Mouse (Mus musculus) MEL (cell line): Measurements from ENCODE around the gene Arhgap45. TPM values are rescaled to one million over a fixed set of nuclear protein-coding genes. Genes with fewer than 3 reads are reported as not detected.

Experiments used
- DNase-seq: peaks from one replicate; pipeline ENCODE4 v3.0.0; 2011; ENCODE audit warnings: low read depth, low spot score
- H3K27ac ChIP-seq: 2 replicates; pipeline ENCODE4 v1.5.1; 2012; ENCODE audit warnings: low read depth, mild to moderate bottlenecking, control low read depth, low read length, moderate library complexity; ENCODE audit not compliant: control insufficient read depth
- H3K27me3 ChIP-seq, 2 experiments: fragments of 150-350 bp in 1 of 2; sonication (generic) in 1 of 2; 2 replicates each; pipeline ENCODE4 v1.6.1; 2012; ENCODE audit warnings: low read length in 2 of 2, mild to moderate bottlenecking in 2 of 2, improper control_type of control experiment in 1 of 2, moderate library complexity in 1 of 2; ENCODE audit not compliant: insufficient read depth in 2 of 2, control insufficient read depth in 1 of 2
- H3K36me3 ChIP-seq, 2 experiments: 2 replicates each; pipeline ENCODE4 v1.6.1; 2012 to 2014; ENCODE audit warnings: low read length in 2 of 2, improper control_type of control experiment in 1 of 2, inconsistent platforms in 1 of 2, mild to moderate bottlenecking in 1 of 2; ENCODE audit not compliant: insufficient read depth in 2 of 2, control insufficient read depth in 1 of 2
- H3K4me1 ChIP-seq, 2 experiments: fragments of 150-350 bp in 1 of 2; sonication (generic) in 1 of 2; 2 replicates each; pipeline ENCODE4 v1.6.1; 2012; ENCODE audit warnings: low read length in 2 of 2, improper control_type of control experiment in 1 of 2, mild to moderate bottlenecking in 1 of 2; ENCODE audit not compliant: insufficient read depth in 2 of 2, control insufficient read depth in 1 of 2
- H3K4me3 ChIP-seq, 2 experiments: fragments of 150-350 bp in 1 of 2; sonication (generic) in 1 of 2; 2 replicates each; pipeline ENCODE4 v1.5.1; 2012; ENCODE audit warnings: low read depth in 2 of 2, low read length in 2 of 2, mild to moderate bottlenecking in 2 of 2, moderate library complexity in 2 of 2, control low read depth in 1 of 2, improper control_type of control experiment in 1 of 2; ENCODE audit not compliant: control insufficient read depth in 1 of 2, insufficient read depth in 1 of 2
- H3K79me2 ChIP-seq: 2 replicates; pipeline ENCODE4 v1.6.1; 2012; ENCODE audit warnings: mild to moderate bottlenecking, low read length, moderate library complexity; ENCODE audit not compliant: control insufficient read depth, poor library complexity, insufficient read depth
- H3K9ac ChIP-seq: 2 replicates; pipeline ENCODE4 v1.6.1; 2012; ENCODE audit warnings: low read depth, mild to moderate bottlenecking, control low read depth, low read length, moderate library complexity; ENCODE audit not compliant: control insufficient read depth, poor library complexity, severe bottlenecking
- H3K9me3 ChIP-seq: fragments of 150-350 bp; sonication (generic); replicated peaks from 2 replicates; pipeline ENCODE4 v1.6.1; 2012; ENCODE audit warnings: mild to moderate bottlenecking, low read length, improper control_type of control experiment, moderate library complexity; ENCODE audit not compliant: insufficient read depth
- BHLHE40 ChIP-seq: IDR thresholded peaks from 2 replicates; pipeline ENCODE4 v1.6.1; 2012; ENCODE audit warnings: low read depth, mild to moderate bottlenecking, inconsistent platforms, low read length, improper control_type of control experiment, borderline replicate concordance
- CHD1 ChIP-seq: IDR thresholded peaks from 2 replicates; pipeline ENCODE4 v1.6.1; 2012; ENCODE audit warnings: low read depth, mild to moderate bottlenecking, inconsistent platforms, low read length, improper control_type of control experiment
- CHD2 ChIP-seq: IDR thresholded peaks from 2 replicates; pipeline ENCODE4 v1.6.1; 2011; ENCODE audit warnings: low read length, improper control_type of control experiment
- E2F4 ChIP-seq: IDR thresholded peaks from 2 replicates; pipeline ENCODE4 v1.6.1; 2011; ENCODE audit warnings: low read depth, low read length, improper control_type of control experiment, borderline replicate concordance
- ELF1 ChIP-seq: IDR thresholded peaks from 2 replicates; pipeline ENCODE4 v1.6.1; 2014; ENCODE audit warnings: low read depth, mild to moderate bottlenecking, inconsistent platforms, low read length, improper control_type of control experiment, moderate library complexity
- EP300 ChIP-seq, 2 experiments: IDR thresholded peaks; 2 replicates each; pipeline ENCODE4 v1.6.1; 2011; ENCODE audit warnings: improper control_type of control experiment in 2 of 2, low read length in 2 of 2, low read depth in 1 of 2, mild to moderate bottlenecking in 1 of 2
- ETS1 ChIP-seq: IDR thresholded peaks from 2 replicates; pipeline ENCODE4 v1.6.1; 2012; ENCODE audit warnings: low read depth, mild to moderate bottlenecking, inconsistent platforms, low read length, improper control_type of control experiment, moderate library complexity
- GATA1 ChIP-seq: IDR thresholded peaks from 2 replicates; pipeline ENCODE4 v1.6.1; 2011; ENCODE audit warnings: low read depth, low read length, improper control_type of control experiment
- HCFC1 ChIP-seq: IDR thresholded peaks from 2 replicates; pipeline ENCODE4 v1.6.1; 2012; ENCODE audit warnings: low read depth, mild to moderate bottlenecking, inconsistent platforms, low read length, improper control_type of control experiment, moderate library complexity
- JUND ChIP-seq: IDR thresholded peaks from 2 replicates; pipeline ENCODE4 v1.6.1; 2011; ENCODE audit warnings: low read depth, mild to moderate bottlenecking, improper control_type of control experiment, low read length
- MAX ChIP-seq: IDR thresholded peaks from 2 replicates; pipeline ENCODE4 v1.6.1; 2011; ENCODE audit warnings: low read length, improper control_type of control experiment
- MAZ ChIP-seq: IDR thresholded peaks from 2 replicates; pipeline ENCODE4 v1.6.1; 2012; ENCODE audit warnings: low read depth, mild to moderate bottlenecking, inconsistent platforms, low read length, improper control_type of control experiment
- MXI1 ChIP-seq: IDR thresholded peaks from 2 replicates; pipeline ENCODE4 v1.6.1; 2011; ENCODE audit warnings: mild to moderate bottlenecking, low read depth, low read length, improper control_type of control experiment
- MYC ChIP-seq: IDR thresholded peaks from 2 replicates; pipeline ENCODE4 v1.6.1; 2011; ENCODE audit warnings: low read depth, mild to moderate bottlenecking, low read length, improper control_type of control experiment, moderate library complexity
- POLR2A ChIP-seq, 2 experiments: IDR thresholded peaks; 2 replicates each; pipeline ENCODE4 v1.6.1; 2011 to 2012; ENCODE audit warnings: low read length in 2 of 2, mild to moderate bottlenecking in 2 of 2, control low read depth in 1 of 2, improper control_type of control experiment in 1 of 2, low read depth in 1 of 2, moderate library complexity in 1 of 2; ENCODE audit not compliant: control insufficient read depth in 1 of 2, insufficient read depth in 1 of 2, poor library complexity in 1 of 2
- POLR2AphosphoS2 ChIP-seq: IDR thresholded peaks from 2 replicates; pipeline ENCODE4 v1.6.1; 2011; ENCODE audit warnings: low read length, improper control_type of control experiment
- RAD21 ChIP-seq: IDR thresholded peaks from 2 replicates; pipeline ENCODE4 v1.6.1; 2011; ENCODE audit warnings: mild to moderate bottlenecking, low read depth, low read length, improper control_type of control experiment
- SIN3A ChIP-seq: IDR thresholded peaks from 2 replicates; pipeline ENCODE4 v1.6.1; 2012; ENCODE audit warnings: low read length, improper control_type of control experiment, inconsistent platforms
- TAL1 ChIP-seq: IDR thresholded peaks from 2 replicates; pipeline ENCODE4 v1.6.1; 2012; ENCODE audit warnings: mild to moderate bottlenecking, inconsistent platforms, low read length, moderate library complexity, mixed read lengths
- TCF12 ChIP-seq: IDR thresholded peaks from 2 replicates; pipeline ENCODE4 v1.6.1; 2014; ENCODE audit warnings: low read depth, mild to moderate bottlenecking, inconsistent platforms, low read length, improper control_type of control experiment, moderate library complexity
- ZC3H11A ChIP-seq: IDR thresholded peaks from 2 replicates; pipeline ENCODE4 v1.6.1; 2012; ENCODE audit warnings: low read depth, mild to moderate bottlenecking, inconsistent platforms, low read length, improper control_type of control experiment
- polyA plus RNA-seq, 2 experiments: library from polyadenylated mRNA; stranded (reverse) in 1 of 2; unstranded in 1 of 2; fragments of >175 nt in 1 of 2; fragments of >200 nt in 1 of 2; gene quantifications; 2 replicates each; pipeline versions ENCODE4 v1.2.1 to v1.2.4; 2012; ENCODE audit warnings: low replicate concordance in 2 of 2, low read depth in 1 of 2; ENCODE audit not compliant: insufficient read length in 2 of 2, insufficient read depth in 1 of 2, missing spikeins in 1 of 2
- total RNA-seq: library from RNA; depleted of rRNA; stranded (reverse); fragments of 300-350 nt; gene quantifications from 2 replicates; pipeline ENCODE4 v1.2.3, GENCODE M21; 2012

The Arhgap45 gene
- total and polyA plus RNA-seq, 3 experiments = 26.2 to 53.6 TPM; not detected in 1

DNA sequence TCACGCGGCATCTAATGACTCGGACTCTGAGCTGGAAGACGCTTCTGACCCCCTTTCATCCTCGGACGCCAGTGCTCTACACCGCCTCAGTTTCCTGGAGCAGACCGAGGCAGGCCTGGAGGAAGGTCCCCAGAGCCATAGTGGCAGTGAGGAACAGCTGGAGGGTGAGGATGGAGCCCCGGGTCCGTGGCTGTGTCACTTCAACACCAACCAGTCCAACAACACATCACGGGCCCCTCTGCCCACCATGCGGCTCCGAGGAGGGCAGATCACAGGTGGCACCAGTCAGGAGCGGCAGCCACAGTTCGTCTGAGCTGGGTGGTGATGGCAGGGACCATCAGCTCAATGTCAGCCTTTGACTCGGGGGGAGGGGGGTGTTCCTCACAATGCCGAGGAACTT, 14.3 kb downstream of the Arhgap45 start:
- Histone ChIP-seq H3K79me2 (no peaks in the 10 kb centered on the region), H3K4me3 (no peak overlapping the region), H3K27me3 (no peaks in the 10 kb centered on the region), H3K27ac (no peak overlapping the region), H3K4me1 (peaks cover 7 to 35% of the 10 kb centered on the region in 2 experiments; a peak in 3 of 4 replicates), H3K9me3 (no peaks in the 10 kb centered on the region), H3K9ac (no peak overlapping the region), H3K36me3 (peaks cover 0 to 26% of the 10 kb centered on the region in 2 experiments; a peak in 3 of 4 replicates)
- TF ChIP-seq CHD1 (no peak), RAD21 (no peak), POLR2AphosphoS2 (no peak), HCFC1 (no peak), MAZ (no peak), POLR2A (IDR thresholded peaks at IDR 0.05; ENCODE audit: control insufficient read depth in 1 of 2, insufficient read depth in 1 of 2, low read depth in 1 of 2, low read length in 2 of 2, poor library complexity in 1 of 2) (no peak), ELF1 (no peak)
- no peak for DNase-seq

DNA sequence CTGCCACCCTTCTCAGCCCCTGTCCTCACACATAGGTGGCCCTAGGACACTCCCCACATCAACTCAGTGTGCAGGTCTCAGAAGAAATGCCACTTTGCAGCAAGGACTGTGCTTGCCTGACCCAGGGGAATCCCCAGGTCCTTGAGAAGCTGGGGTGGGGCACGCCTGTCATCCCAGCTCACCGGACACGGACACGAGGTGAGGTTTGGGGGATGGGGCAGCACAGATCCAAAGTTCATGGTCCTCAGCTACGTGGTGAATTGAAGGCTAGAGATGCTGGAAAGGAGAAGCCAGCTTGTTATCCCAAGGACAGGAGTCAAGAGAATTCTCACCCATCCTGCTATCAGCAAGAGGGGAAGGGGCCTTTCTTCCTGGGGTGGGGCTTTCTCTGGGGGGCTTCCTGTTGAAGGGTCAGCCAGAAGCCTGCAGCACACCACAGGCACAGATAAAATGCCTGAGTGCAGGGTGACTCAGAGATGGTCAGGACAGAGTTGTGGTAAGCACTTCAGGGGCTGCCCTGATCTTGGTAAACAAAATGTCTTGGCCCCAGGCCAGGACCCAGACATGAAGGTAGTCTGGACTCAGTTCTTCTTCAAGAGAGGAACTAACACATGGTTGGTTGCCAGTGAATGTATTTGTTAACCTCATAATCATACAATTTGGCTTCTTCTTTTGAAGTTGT, 16.5 kb downstream of the Arhgap45 start:
- Histone ChIP-seq H3K9ac (peak overlapping the region; percentile 44), H3K4me3 (no peak overlapping the region), H3K27me3 (no peaks in the 10 kb centered on the region), H3K79me2 (peaks cover 3% of the 10 kb centered on the region; the same call in 1 of the 2 replicates), H3K9me3 (no peaks in the 10 kb centered on the region), H3K4me1 (peaks cover 7 to 35% of the 10 kb centered on the region in 2 experiments; a peak in 3 of 4 replicates), H3K27ac (peak overlapping the region; percentile 95), H3K36me3 (peaks cover 0 to 26% of the 10 kb centered on the region in 2 experiments; a peak in 3 of 4 replicates)
- peak; percentile 94 for DNase-seq
- TF ChIP-seq JUND = 0 out of 2 replicates have a peak, but pooled peaks have one; percentile 38
- peak; percentile 69 for TF ChIP-seq MXI1
- TF ChIP-seq MAX = peak; percentile 67; the same call in 1 of the 2 replicates
- no peak for TF ChIP-seq CHD2
- no peak for TF ChIP-seq E2F4
- TF ChIP-seq ETS1 = peak; percentile 85
- TF ChIP-seq MYC = peak; percentile 85
- no peak for TF ChIP-seq ELF1
- peak; percentile 81 for TF ChIP-seq GATA1
- TF ChIP-seq BHLHE40 = peak; percentile 52; the same call in 1 of the 2 replicates
- peak; percentile 69; the same call in 1 of the 2 replicates for TF ChIP-seq SIN3A
- peak; percentile 87 for TF ChIP-seq TCF12
- peak; percentile 90 to 93 for TF ChIP-seq EP300 (IDR thresholded peaks at IDR 0.05; ENCODE audit: low read depth in 1 of 2, low read length in 2 of 2)
- no peak for TF ChIP-seq RAD21
- TF ChIP-seq ZC3H11A = no peak
- TF ChIP-seq CHD1 = no peak
- peak; percentile 87 for TF ChIP-seq TAL1
